Mouse (Mus musculus): ENCODE data around the gene Casp3.

Casp3 gene

GRCm38 (mm10) chr8:46611557-46611956 is 5.5 kb upstream of the Casp3 start:
- DNase-seq: no peak

- peak; percentile 8 for DNase-seq
These were observed 4.2 kb upstream of the Casp3 start for GRCm38 (mm10) chr8:46612913-46613312.

GRCm38 (mm10) chr8:46613377-46613776 is 3.7 kb upstream of the Casp3 start:
- DNase-seq: no peak

GRCm38 (mm10) chr8:46615936-46616335 is 1.2 kb upstream of the Casp3 start:
- DNase-seq: no peak

GRCm38 (mm10) chr8:46617690-46618620 is 864 bp downstream of the Casp3 start:
- DNase-seq: no peak

GRCm38 (mm10) chr8:46618639-46619320 is 1.7 kb downstream of the Casp3 start:
- DNase-seq: no peak

GRCm38 (mm10) chr8:46622446-46623270 is 5.6 kb downstream of the Casp3 start:
- no peak for DNase-seq

GRCm38 (mm10) chr8:46625166-46625565 is 8.1 kb downstream of the Casp3 start:
- no peak for DNase-seq

GRCm38 (mm10) chr8:46626642-46627041 is 9.6 kb downstream of the Casp3 start:
- DNase-seq: no peak

- no peak for DNase-seq
These were observed 10.8 kb downstream of the Casp3 start for GRCm38 (mm10) chr8:46627881-46628280.

- DNase-seq: no peak
These were observed 11.6 kb downstream of the Casp3 start for GRCm38 (mm10) chr8:46628645-46629044.

GRCm38 (mm10) chr8:46630422-46630821 is 13.3 kb downstream of the Casp3 start:
- DNase-seq: no peak

GRCm38 (mm10) chr8:46630932-46631331 is 13.8 kb downstream of the Casp3 start:
- no peak for DNase-seq

- DNase-seq: peak; percentile 22
These were observed 22.0 kb downstream of the Casp3 start for GRCm38 (mm10) chr8:46639010-46639571.

GRCm38 (mm10) chr8:46639852-46640251 is 22.8 kb downstream of the Casp3 start:
- DNase-seq: no peak

- DNase-seq: no peak
These were observed 24.2 kb downstream of the Casp3 start for GRCm38 (mm10) chr8:46641272-46641671.

- DNase-seq: no peak
These were observed 31.3 kb downstream of the Casp3 start for GRCm38 (mm10) chr8:46648421-46648820.

GRCm38 (mm10) chr8:46651872-46652271 is 34.8 kb downstream of the Casp3 start:
- no peak for DNase-seq

- DNase-seq: no peak
These were observed 38.8 kb downstream of the Casp3 start for GRCm38 (mm10) chr8:46655919-46656318.

- peak; percentile 58 for DNase-seq
These were observed 54.4 kb downstream of the Casp3 start for GRCm38 (mm10) chr8:46671496-46671895.

- no peak for DNase-seq
These were observed 63.7 kb downstream of the Casp3 start for GRCm38 (mm10) chr8:46680671-46681365.

- peak; percentile 93 for DNase-seq
These were observed 69.7 kb downstream of the Casp3 start for GRCm38 (mm10) chr8:46686664-46687336.
